Mouse (Mus musculus) liver, embryonic 11.5 days (tissue): Measurements from ENCODE around the gene Fam161a. TPM values are rescaled to one million over a fixed set of nuclear protein-coding genes. Genes with fewer than 3 reads are reported as not detected.

ENCODE experiments used
- ATAC-seq: fragments of 200-750 bp; cut with Nextera tagmentation; replicated peaks from 2 replicates; pipeline ENCODE4 v1.8.0; 2017; ENCODE audit warnings: moderate number of reproducible peaks, mild to moderate bottlenecking, moderate TSS enrichment, moderate library complexity; ENCODE audit not compliant: low FRiP score
- DNase-seq: peaks from one replicate; pipeline ENCODE4 v3.0.0-alpha.2; 2017; ENCODE audit warnings: low spot score
- H3K27ac ChIP-seq: fragments of 300-500 bp; sonication (generic); 2 replicates; pipeline ENCODE4 v1.5.1; 2014; ENCODE audit warnings: mild to moderate bottlenecking, low read depth, low read length, control low read depth
- H3K27me3 ChIP-seq: fragments of 300-500 bp; sonication (generic); replicated peaks from 2 replicates; pipeline ENCODE4 v1.6.1; 2014; ENCODE audit warnings: low read length, mixed read lengths; ENCODE audit not compliant: control insufficient read depth, insufficient read depth
- H3K36me3 ChIP-seq: fragments of 300-500 bp; sonication (generic); 2 replicates; pipeline ENCODE4 v1.6.1; 2014; ENCODE audit warnings: mild to moderate bottlenecking, low read length, moderate library complexity, mixed read lengths; ENCODE audit not compliant: control insufficient read depth, insufficient read depth
- H3K4me1 ChIP-seq: fragments of 300-500 bp; sonication (generic); replicated peaks from 2 replicates; pipeline ENCODE4 v1.6.1; 2014; ENCODE audit warnings: low read length, mixed read lengths; ENCODE audit not compliant: control insufficient read depth, insufficient read depth
- H3K4me2 ChIP-seq: fragments of 300-500 bp; sonication (generic); 2 replicates; pipeline ENCODE4 v1.6.1; 2014; ENCODE audit warnings: mild to moderate bottlenecking, control low read depth, moderate library complexity
- H3K4me3 ChIP-seq: fragments of 300-500 bp; sonication (generic); 2 replicates; pipeline ENCODE4 v1.5.1; 2014; ENCODE audit warnings: low read depth, low read length, control low read depth
- H3K9ac ChIP-seq: fragments of 300-500 bp; sonication (generic); 2 replicates; pipeline ENCODE4 v1.6.1; 2014; ENCODE audit warnings: low read depth, low read length, control low read depth
- H3K9me3 ChIP-seq: fragments of 300-500 bp; sonication (generic); 2 replicates; pipeline ENCODE4 v1.6.1; 2016; ENCODE audit warnings: low read length, inconsistent platforms, mixed read lengths; ENCODE audit not compliant: control insufficient read depth
- WGBS: fragments of 180-500 bp; shearing (Covaris S2); extraction: QIAGEN DNeasy Blood & Tissue Kit; methylation state at CpG from one replicate; pipeline ENCODE4 v1.1.7; 2014; 5-methylcytosine and 5-hydroxymethylcytosine counted together
- polyA plus RNA-seq: library from polyadenylated mRNA; unstranded; fragments of >200 nt; fragmentation: Nextera tagmentation; extraction: Ambion mirVana; gene quantifications from 2 replicates; pipeline ENCODE4 v1.2.1, GENCODE M21; 2014

The Fam161a gene
- polyA plus RNA-seq, 1 experiment from 2014 or later, result 1.1 TPM

GRCm38 (mm10) chr11:22982846-22983245, 24.5 kb upstream of the Fam161a start:
- Histone ChIP-seq H3K9ac (no peak overlapping the region), H3K36me3 (no peaks in the 10 kb centered on the region), H3K4me1 (peaks cover 10% of the 10 kb centered on the region), H3K27me3 (no peaks in the 10 kb centered on the region), H3K4me3 (0 out of 2 replicates have a peak overlapping the region, but pooled peaks have one; percentile 53), H3K27ac (no peak overlapping the region), H3K9me3 (no peaks in the 10 kb centered on the region), H3K4me2 (peak overlapping the region; percentile 75; the same call in 1 of the 2 replicates)
- DNase-seq, result no peak
- 75% methylated on average over 6 of the region's 6 CpGs for WGBS
- ATAC-seq, result no peak

DNA sequence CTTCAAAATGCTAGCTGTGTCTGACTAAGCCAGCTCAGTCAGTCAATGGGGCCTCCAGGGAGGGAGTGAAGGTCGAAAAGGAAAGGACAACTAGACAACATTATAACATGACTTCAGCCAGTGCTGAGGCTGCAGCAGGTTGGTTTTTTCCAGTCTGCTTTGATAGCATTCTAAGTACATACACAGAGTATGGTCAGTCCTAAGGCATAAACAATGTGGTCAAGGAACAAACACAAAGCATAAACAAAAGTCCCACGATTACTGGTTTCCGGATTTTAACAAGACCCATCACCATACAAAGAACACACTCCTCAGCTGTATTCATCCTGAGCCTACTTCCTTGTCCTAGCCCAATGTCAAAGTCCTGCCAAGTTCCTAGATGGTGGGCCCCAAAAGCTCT, 21.8 kb upstream of the Fam161a start:
- no peaks in the 10 kb centered on the region for H3K27me3 ChIP-seq
- H3K9me3 ChIP-seq, result no peaks in the 10 kb centered on the region
- H3K9ac ChIP-seq, result no peak overlapping the region
- no peak for ATAC-seq
- peaks cover 12% of the 10 kb centered on the region for H3K4me1 ChIP-seq
- no peaks in the 10 kb centered on the region for H3K36me3 ChIP-seq
- WGBS, result 83% methylated on average over 3 of the region's 3 CpGs
- H3K27ac ChIP-seq, result no peak overlapping the region
- H3K4me2 ChIP-seq, result no peak overlapping the region
- H3K4me3 ChIP-seq, result no peak overlapping the region
- DNase-seq, result no peak

GRCm38 (mm10) chr11:22987357-22987756, 20.0 kb upstream of the Fam161a start:
- DNase-seq (no peak), ATAC-seq (no peak)
- Histone ChIP-seq H3K9me3 (no peaks in the 10 kb centered on the region), H3K9ac (no peak overlapping the region), H3K4me3 (no peak overlapping the region), H3K27me3 (no peaks in the 10 kb centered on the region), H3K27ac (no peak overlapping the region), H3K4me1 (peaks cover 10% of the 10 kb centered on the region), H3K4me2 (no peak overlapping the region), H3K36me3 (no peaks in the 10 kb centered on the region)
- 49% methylated on average over 2 of the region's 2 CpGs for WGBS

- ATAC-seq (no peak; the same call in 1 of the 2 replicates), DNase-seq (no peak)
- Histone ChIP-seq H3K9ac (peak overlapping the region; percentile 84), H3K4me2 (peak overlapping the region; percentile 66), H3K4me3 (peak overlapping the region; percentile 82), H3K36me3 (peaks cover 10% of the 10 kb centered on the region), H3K4me1 (peaks cover 8% of the 10 kb centered on the region), H3K9me3 (no peaks in the 10 kb centered on the region), H3K27me3 (no peaks in the 10 kb centered on the region), H3K27ac (peak overlapping the region; percentile 87)
- WGBS, result 63% methylated on average over 1 of the region's 1 CpGs
Measured at GRCm38 (mm10) chr11:22989786-22990185, 17.5 kb upstream of the Fam161a start.

- peak; percentile 98 for ATAC-seq
- H3K36me3 ChIP-seq, result peaks cover 16% of the 10 kb centered on the region
- peaks cover 8% of the 10 kb centered on the region for H3K4me1 ChIP-seq
- WGBS, result under 1% methylated on average over 62 of the region's 66 CpGs
- DNase-seq, result peak; percentile 91
- H3K4me2 ChIP-seq, result peak within 1 kb of the TSS; percentile 91
- H3K9me3 ChIP-seq, result no peaks in the 10 kb centered on the region
- H3K27me3 ChIP-seq, result no peaks in the 10 kb centered on the region
- peak within 1 kb of the TSS; percentile 82 for H3K4me3 ChIP-seq
- peak within 1 kb of the TSS; percentile 87 for H3K27ac ChIP-seq
- H3K9ac ChIP-seq, result peak within 1 kb of the TSS; percentile 84
Measured at GRCm38 (mm10) chr11:22990393-22991126, 16.8 kb upstream of the Fam161a start, which contains the start of gene Cct4. Cct4 (plus strand) TSS chr11:22990519.

DNA sequence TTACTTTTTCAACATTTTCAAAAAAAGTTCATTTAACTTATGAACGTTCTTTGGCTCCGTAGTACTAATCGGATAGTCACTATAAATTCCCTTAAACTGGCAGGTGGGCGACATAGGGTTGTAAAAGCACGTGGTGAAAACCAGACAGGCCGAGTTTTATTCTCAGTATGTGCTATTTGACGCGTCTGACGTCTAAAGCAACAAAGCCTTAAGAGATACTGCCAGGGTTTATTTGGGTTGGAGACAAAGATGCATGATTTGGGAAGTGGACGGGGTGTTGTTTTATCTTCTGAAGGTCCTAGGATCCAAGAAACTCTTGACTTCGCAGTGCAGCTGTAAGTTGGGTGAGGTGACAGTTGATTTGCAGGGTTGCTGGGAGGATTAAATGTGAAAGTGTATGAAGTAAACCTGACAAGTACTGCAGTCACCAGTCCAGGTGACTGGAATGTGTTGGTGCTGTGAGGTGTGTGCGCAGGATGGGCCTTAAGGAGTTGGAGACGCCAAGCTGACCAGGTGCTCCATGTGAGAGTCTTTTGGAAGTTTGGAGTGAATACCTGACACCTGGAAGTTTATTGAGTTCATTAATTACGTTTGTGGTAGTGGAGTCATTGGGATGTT, 16.0 kb upstream of the Fam161a start:
- peak overlapping the region; percentile 91 for H3K4me2 ChIP-seq
- no peaks in the 10 kb centered on the region for H3K9me3 ChIP-seq
- peaks cover 22% of the 10 kb centered on the region for H3K36me3 ChIP-seq
- DNase-seq (no peak), ATAC-seq (no peak)
- H3K27me3 ChIP-seq, result no peaks in the 10 kb centered on the region
- peak overlapping the region; percentile 84 for H3K9ac ChIP-seq
- WGBS, result 9% methylated on average over 14 of the region's 14 CpGs
- H3K4me1 ChIP-seq, result peaks cover 8% of the 10 kb centered on the region
- peak overlapping the region; percentile 82 for H3K4me3 ChIP-seq
- H3K27ac ChIP-seq, result 0 out of 2 replicates have a peak overlapping the region, but pooled peaks have one; percentile 87

DNA sequence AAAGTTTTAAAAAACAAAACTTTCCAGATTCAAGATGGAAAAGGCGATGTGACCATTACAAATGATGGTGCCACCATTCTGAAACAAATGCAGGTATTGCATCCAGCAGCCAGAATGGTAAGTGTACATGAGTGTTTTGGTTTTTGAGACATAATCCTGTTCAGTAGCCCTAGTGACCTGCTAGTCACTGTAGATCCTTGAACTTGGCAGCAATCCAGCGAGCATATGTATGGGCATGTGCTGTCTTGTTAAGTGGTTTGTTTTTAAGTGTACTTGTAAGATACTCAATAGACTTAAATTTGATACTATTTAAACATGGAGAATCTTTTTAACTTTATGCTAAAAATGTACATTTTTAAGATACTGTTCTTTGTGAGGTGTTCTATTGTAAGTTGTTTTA, 13.1 kb upstream of the Fam161a start:
- Histone ChIP-seq H3K4me3 (no peak overlapping the region), H3K4me1 (peaks cover 12% of the 10 kb centered on the region), H3K27ac (no peak overlapping the region), H3K36me3 (peaks cover 39% of the 10 kb centered on the region), H3K9ac (no peak overlapping the region), H3K4me2 (no peak overlapping the region), H3K27me3 (no peaks in the 10 kb centered on the region), H3K9me3 (no peaks in the 10 kb centered on the region)
- WGBS, result 94% methylated on average over 2 of the region's 2 CpGs
- DNase-seq, result no peak
- ATAC-seq, result no peak

DNA sequence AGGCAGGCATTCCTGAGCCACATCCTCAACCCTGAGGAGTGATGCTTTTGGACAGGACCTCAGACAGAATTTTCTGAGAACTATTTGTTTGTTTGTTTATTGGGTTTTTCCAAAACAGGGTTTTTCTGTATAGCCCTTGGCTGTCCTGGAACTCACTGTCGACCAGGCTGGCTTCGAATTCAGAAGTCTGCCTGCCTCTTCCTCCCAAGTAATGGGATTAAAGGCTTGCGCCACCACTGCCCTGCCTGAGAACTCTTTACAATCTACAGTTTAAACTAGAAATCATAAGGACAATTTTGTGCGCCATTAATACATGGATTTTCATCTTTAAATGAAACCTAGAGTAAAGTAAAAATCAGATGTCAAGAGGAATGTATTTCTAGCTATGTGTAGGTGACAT, 11.9 kb upstream of the Fam161a start:
- H3K4me3 ChIP-seq, result no peak overlapping the region
- WGBS, result 91% methylated on average over 4 of the region's 4 CpGs

More for the DNA sequence above, 11.9 kb upstream of the Fam161a start:
- H3K27me3 ChIP-seq, result no peaks in the 10 kb centered on the region
- DNase-seq, result no peak
- H3K9ac ChIP-seq, result no peak overlapping the region
- no peak for ATAC-seq
- H3K27ac ChIP-seq, result no peak overlapping the region
- peaks cover 10% of the 10 kb centered on the region for H3K4me1 ChIP-seq
- H3K36me3 ChIP-seq, result peaks cover 45% of the 10 kb centered on the region
- H3K9me3 ChIP-seq, result no peaks in the 10 kb centered on the region
- H3K4me2 ChIP-seq, result no peak overlapping the region
